Mouse (Mus musculus) adrenal gland, adult 8-10 months (tissue): Measurements from ENCODE around the gene Zfp281. TPM values are rescaled to one million over a fixed set of nuclear protein-coding genes. Genes with fewer than 3 reads are reported as not detected.

Experiments used
- DNase-seq: peaks from one replicate; pipeline ENCODE4 v3.0.0; 2022
- total RNA-seq, 4 experiments: library from RNA; stranded (reverse); gene quantifications; 2 replicates each; pipeline ENCODE4 v1.2.4; 2022

Gene Zfp281
- 10 to 100 TPM; 17.9 to 22.4 (median 19.6) TPM for total RNA-seq

GRCm38 (mm10) chr1:136624146-136625018 is at the start of gene Zfp281:
Gene Zfp281, plus strand, starts transcription at chr1:136624901.
- DNase-seq: peak; percentile 94

- no peak for DNase-seq
These were observed 46.6 kb upstream of the Zfp281 start for GRCm38 (mm10) chr1:136577890-136578663.

GRCm38 (mm10) chr1:136579360-136579759 is 45.3 kb upstream of the Zfp281 start:
- DNase-seq: no peak

GRCm38 (mm10) chr1:136580266-136580665 is 44.4 kb upstream of the Zfp281 start:
- no peak for DNase-seq

GRCm38 (mm10) chr1:136581841-136582240 is 42.9 kb upstream of the Zfp281 start:
- DNase-seq: no peak

- DNase-seq: no peak
These were observed 36.8 kb upstream of the Zfp281 start for GRCm38 (mm10) chr1:136587761-136588405.

- DNase-seq: no peak
These were observed 35.8 kb upstream of the Zfp281 start for GRCm38 (mm10) chr1:136588908-136589307.

GRCm38 (mm10) chr1:136592741-136593140 is 32.0 kb upstream of the Zfp281 start:
- DNase-seq: no peak

- DNase-seq: no peak
These were observed 30.4 kb upstream of the Zfp281 start for GRCm38 (mm10) chr1:136594235-136594850.

GRCm38 (mm10) chr1:136596821-136597220 is 27.9 kb upstream of the Zfp281 start:
- DNase-seq: no peak

- DNase-seq: no peak
These were observed 26.4 kb upstream of the Zfp281 start for GRCm38 (mm10) chr1:136598286-136598685.

GRCm38 (mm10) chr1:136600067-136600466 is 24.6 kb upstream of the Zfp281 start:
- no peak for DNase-seq

GRCm38 (mm10) chr1:136600647-136601345 is 23.9 kb upstream of the Zfp281 start:
- DNase-seq: no peak

- no peak for DNase-seq
These were observed 23.3 kb upstream of the Zfp281 start for GRCm38 (mm10) chr1:136601346-136601888.

- DNase-seq: no peak
These were observed 22.4 kb upstream of the Zfp281 start for GRCm38 (mm10) chr1:136602303-136602702.

- DNase-seq: no peak
These were observed 20.5 kb upstream of the Zfp281 start for GRCm38 (mm10) chr1:136604190-136604589.

GRCm38 (mm10) chr1:136605790-136606189 is 18.9 kb upstream of the Zfp281 start:
- no peak for DNase-seq

- DNase-seq: no peak
These were observed 18.4 kb upstream of the Zfp281 start for GRCm38 (mm10) chr1:136606278-136606677.

- DNase-seq: no peak
These were observed 16.1 kb upstream of the Zfp281 start for GRCm38 (mm10) chr1:136608339-136609261.

GRCm38 (mm10) chr1:136611803-136612202 is 12.9 kb upstream of the Zfp281 start:
- no peak for DNase-seq
